Mouse (Mus musculus) stomach, embryonic 14.5 days (tissue): ENCODE data around the gene Wrap53. TPM values are rescaled to one million over a fixed set of nuclear protein-coding genes. Genes with fewer than 3 reads are reported as not detected.
"Not testable (repeated sequence)": the region's sequence is repeated elsewhere in the genome, so short reads cannot be mapped to it uniquely, and the experiment has no call there.

Source experiments
- ATAC-seq: fragments of 200-750 bp; cut with Nextera tagmentation; 2 replicates; pipeline ENCODE4 v1.8.0; 2017; ENCODE audit warnings: low read depth, moderate TSS enrichment; ENCODE audit not compliant: insufficient number of reproducible peaks, insufficient read depth, low FRiP score
- H3K27ac ChIP-seq: fragments of 300-500 bp; sonication (generic); 2 replicates; pipeline ENCODE4 v1.5.1; 2014; ENCODE audit warnings: mild to moderate bottlenecking, low read length, moderate library complexity, mixed read lengths
- H3K27me3 ChIP-seq: fragments of 300-500 bp; sonication (generic); 2 replicates; pipeline ENCODE4 v1.6.1; 2014; ENCODE audit warnings: low read length, control low read depth, mixed read lengths; ENCODE audit not compliant: control insufficient read depth, insufficient read depth
- H3K36me3 ChIP-seq: fragments of 300-500 bp; sonication (generic); 2 replicates; pipeline ENCODE4 v1.6.1; 2014; ENCODE audit warnings: mild to moderate bottlenecking, control low read depth, low read length, moderate library complexity, mixed read lengths; ENCODE audit not compliant: control insufficient read depth, insufficient read depth
- H3K4me1 ChIP-seq: fragments of 300-500 bp; sonication (generic); 2 replicates; pipeline ENCODE4 v1.6.1; 2014; ENCODE audit warnings: low read length, control low read depth, mixed read lengths; ENCODE audit not compliant: control insufficient read depth, insufficient read depth
- H3K4me2 ChIP-seq: fragments of 300-500 bp; sonication (generic); replicated peaks from 2 replicates; pipeline ENCODE4 v1.6.1; 2014; ENCODE audit warnings: low read depth, low read length, control low read depth
- H3K4me3 ChIP-seq: fragments of 300-500 bp; sonication (generic); 2 replicates; pipeline ENCODE4 v1.5.1; 2014; ENCODE audit warnings: low read depth, low read length, control low read depth
- H3K9ac ChIP-seq: fragments of 300-500 bp; sonication (generic); replicated peaks from 2 replicates; pipeline ENCODE4 v1.6.1; 2014; ENCODE audit warnings: low read depth, mild to moderate bottlenecking, control low read depth, low read length, moderate library complexity, mixed read lengths
- H3K9me3 ChIP-seq: fragments of 300-500 bp; sonication (generic); 2 replicates; pipeline ENCODE4 v1.6.1; 2016; ENCODE audit warnings: low read depth, low read length, control low read depth; ENCODE audit not compliant: control insufficient read depth
- WGBS: fragments of 180-500 bp; shearing (Covaris S2); extraction: QIAGEN DNeasy Blood & Tissue Kit; methylation state at CpG from one replicate; pipeline ENCODE4 v1.1.7; 2014; 5-methylcytosine and 5-hydroxymethylcytosine counted together
- polyA plus RNA-seq: library from polyadenylated mRNA; unstranded; fragments of >200 nt; fragmentation: Nextera tagmentation; extraction: Ambion mirVana; gene quantifications from 2 replicates; pipeline ENCODE4 v1.2.1, GENCODE M21; 2014

Gene Wrap53
- polyA plus RNA-seq, 1 experiment from 2014 or later = 22.1 TPM

- H3K27ac ChIP-seq = no peak within 1 kb of the TSS
- H3K36me3 ChIP-seq = no peaks in the 10 kb centered on the region
- H3K9ac ChIP-seq = no peak within 1 kb of the TSS
- WGBS = 64% methylated on average over 5 of the region's 5 CpGs
- ATAC-seq = no peak
- no peaks in the 10 kb centered on the region for H3K27me3 ChIP-seq
- H3K9me3 ChIP-seq = no peaks in the 10 kb centered on the region
- H3K4me2 ChIP-seq = no peak within 1 kb of the TSS
- H3K4me1 ChIP-seq = 0 out of 2 replicates have a peak, but pooled peaks cover 2% of the 10 kb centered on the region
- H3K4me3 ChIP-seq = no peak within 1 kb of the TSS
These were observed 37.8 kb upstream of the Wrap53 start, which contains the start of gene Shbg for GRCm38 (mm10) chr11:69617805-69618204. Gene Shbg (minus strand): TSS chr11:69617905.

- H3K27me3 ChIP-seq = no peaks in the 10 kb centered on the region
- H3K9me3 ChIP-seq = no peaks in the 10 kb centered on the region
- WGBS = 44% methylated on average over 10 of the region's 10 CpGs
- H3K4me3 ChIP-seq = no peak overlapping the region
- no peaks in the 10 kb centered on the region for H3K36me3 ChIP-seq
- no peak overlapping the region for H3K27ac ChIP-seq
- no peak overlapping the region for H3K9ac ChIP-seq
- no peaks in the 10 kb centered on the region for H3K4me1 ChIP-seq
- no peak overlapping the region for H3K4me2 ChIP-seq
- ATAC-seq = no peak
These were observed 36.7 kb upstream of the Wrap53 start for GRCm38 (mm10) chr11:69616781-69617180.

- not testable (repeated sequence) for H3K4me2 ChIP-seq, H3K4me1 ChIP-seq, H3K9me3 ChIP-seq, H3K27ac ChIP-seq, ATAC-seq, H3K9ac ChIP-seq, H3K36me3 ChIP-seq, H3K4me3 ChIP-seq, H3K27me3 ChIP-seq
- 52% methylated on average over 11 of the region's 11 CpGs for WGBS
These were observed 34.2 kb upstream of the Wrap53 start for GRCm38 (mm10) chr11:69614257-69614588.

GRCm38 (mm10) chr11:69613553-69614256 is 33.6 kb upstream of the Wrap53 start:
- Histone ChIP-seq H3K9ac (no peak overlapping the region), H3K9me3 (no peaks in the 10 kb centered on the region), H3K4me2 (no peak overlapping the region; the same call in 1 of the 2 replicates), H3K36me3 (no peaks in the 10 kb centered on the region), H3K27me3 (no peaks in the 10 kb centered on the region), H3K4me3 (no peak overlapping the region), H3K4me1 (no peaks in the 10 kb centered on the region), H3K27ac (no peak overlapping the region)
- peak; percentile 67; the same call in 1 of the 2 replicates for ATAC-seq
- 12% methylated on average over 18 of the region's 19 CpGs for WGBS

GRCm38 (mm10) chr11:69610899-69611298 is 30.8 kb upstream of the Wrap53 start:
- H3K27ac ChIP-seq = no peak overlapping the region
- WGBS = 50% methylated on average over 4 of the region's 4 CpGs
- ATAC-seq = no peak
- H3K36me3 ChIP-seq = no peaks in the 10 kb centered on the region
- H3K4me3 ChIP-seq = no peak overlapping the region
- H3K4me1 ChIP-seq = no peaks in the 10 kb centered on the region
- H3K27me3 ChIP-seq = no peaks in the 10 kb centered on the region
- no peaks in the 10 kb centered on the region for H3K9me3 ChIP-seq
- no peak overlapping the region for H3K9ac ChIP-seq
- no peak overlapping the region for H3K4me2 ChIP-seq

- no peaks in the 10 kb centered on the region for H3K36me3 ChIP-seq
- no peak overlapping the region for H3K9ac ChIP-seq
- 60% methylated on average over 7 of the region's 7 CpGs for WGBS
- no peak overlapping the region for H3K27ac ChIP-seq
- H3K27me3 ChIP-seq = no peaks in the 10 kb centered on the region
- no peak for ATAC-seq
- H3K4me2 ChIP-seq = no peak overlapping the region
- H3K9me3 ChIP-seq = no peaks in the 10 kb centered on the region
- no peak overlapping the region for H3K4me3 ChIP-seq
- 0 out of 2 replicates have a peak, but pooled peaks cover 3% of the 10 kb centered on the region for H3K4me1 ChIP-seq
These were observed 29.4 kb upstream of the Wrap53 start for GRCm38 (mm10) chr11:69609416-69609815.

- H3K4me1 ChIP-seq = 0 out of 2 replicates have a peak, but pooled peaks cover 5% of the 10 kb centered on the region
- H3K9ac ChIP-seq = no peak overlapping the region
- H3K27me3 ChIP-seq = no peaks in the 10 kb centered on the region
- no peaks in the 10 kb centered on the region for H3K9me3 ChIP-seq
- no peak overlapping the region for H3K27ac ChIP-seq
- no peaks in the 10 kb centered on the region for H3K36me3 ChIP-seq
- 93% methylated on average over 3 of the region's 3 CpGs for WGBS
- no peak overlapping the region for H3K4me2 ChIP-seq
- H3K4me3 ChIP-seq = no peak overlapping the region
- no peak for ATAC-seq
These were observed 28.5 kb upstream of the Wrap53 start for GRCm38 (mm10) chr11:69608525-69608924.

- Histone ChIP-seq H3K9ac (no peak overlapping the region), H3K27me3 (no peaks in the 10 kb centered on the region), H3K4me2 (no peak overlapping the region), H3K4me1 (peaks cover 9% of the 10 kb centered on the region; the same call in 1 of the 2 replicates), H3K27ac (no peak overlapping the region), H3K9me3 (no peaks in the 10 kb centered on the region), H3K36me3 (no peaks in the 10 kb centered on the region), H3K4me3 (no peak overlapping the region)
- no peak for ATAC-seq
- 83% methylated on average over 2 of the region's 2 CpGs for WGBS
These were observed 26.8 kb upstream of the Wrap53 start for GRCm38 (mm10) chr11:69606832-69607231.

GRCm38 (mm10) chr11:69606491-69606795 is 26.4 kb upstream of the Wrap53 start:
- no peak overlapping the region for H3K27ac ChIP-seq

More at GRCm38 (mm10) chr11:69606491-69606795, 26.4 kb upstream of the Wrap53 start:
- no peaks in the 10 kb centered on the region for H3K9me3 ChIP-seq
- no peak for ATAC-seq
- H3K27me3 ChIP-seq = no peaks in the 10 kb centered on the region
- H3K4me2 ChIP-seq = peak overlapping the region; percentile 100
- peak overlapping the region; percentile 62; the same call in 1 of the 2 replicates for H3K4me3 ChIP-seq
- H3K4me1 ChIP-seq = peaks cover 13% of the 10 kb centered on the region; the same call in 1 of the 2 replicates
- H3K36me3 ChIP-seq = no peaks in the 10 kb centered on the region
- 54% methylated on average over 2 of the region's 2 CpGs for WGBS
- no peak overlapping the region for H3K9ac ChIP-seq
